Mouse (Mus musculus) adrenal gland, adult 18-20 months (tissue): ENCODE results near the gene Khsrp. TPM values are rescaled to one million over a fixed set of nuclear protein-coding genes. Genes with fewer than 3 reads are reported as not detected.
"Not testable (repeated sequence)": the region's sequence is repeated elsewhere in the genome, so short reads cannot be mapped to it uniquely, and the experiment has no call there.

Experiments
- DNase-seq, 2 experiments: peaks; one replicate each; pipeline ENCODE4 v3.0.0; 2021 to 2022; ENCODE audit warnings: low spot score in 2 of 2
- long read RNA-seq, 2 experiments: library from polyadenylated mRNA; stranded (forward); transcript quantifications; one replicate each; pipeline ENCODE4 v2.0.0; 2021
- total RNA-seq, 2 experiments: library from RNA; stranded (reverse); gene quantifications; 1 replicate in 1 of 2; 2 replicates in 1 of 2; pipeline ENCODE4 v1.2.3; 2021

The Khsrp gene
- total RNA-seq: 10 to 100 TPM; 84.2 to 92.7 TPM
- long read RNA-seq, experiment 1, transcript Khsrp-201 (18 exons, 3,978 nt): major isoform, 23 of 36 reads
- long read RNA-seq, experiment 1, partial matches to known transcripts: 7 of 36 reads
- long read RNA-seq, experiment 1, other reads (novel, unspliced or antisense): 6 of 36 reads
- long read RNA-seq, experiment 2, transcript Khsrp-201 (18 exons, 3,978 nt): major isoform, 6 of 21 reads
- long read RNA-seq, experiment 2, partial matches to known transcripts: 3 of 21 reads
- long read RNA-seq, experiment 2, other reads (novel, unspliced or antisense): 11 of 21 reads

- DNase-seq: peak in 1 of 2 experiments; percentile 60
Observed at GRCm38 (mm10) chr17:57030931-57031660, at the start of gene Khsrp. Khsrp (minus strand) TSS chr17:57031522.

GRCm38 (mm10) chr17:57079919-57080318, 48.6 kb upstream of the Khsrp start:
- DNase-seq: no peak

GRCm38 (mm10) chr17:57078336-57078735, 47.0 kb upstream of the Khsrp start, which contains the start of gene Dennd1c:
Dennd1c (minus strand) TSS chr17:57078514.
- no peak for DNase-seq

GRCm38 (mm10) chr17:57076916-57077315, 45.6 kb upstream of the Khsrp start:
- DNase-seq: no peak

- no peak for DNase-seq
Observed at GRCm38 (mm10) chr17:57070699-57071098, 39.4 kb upstream of the Khsrp start.

GRCm38 (mm10) chr17:57070272-57070671, 39.0 kb upstream of the Khsrp start:
- no peak for DNase-seq

GRCm38 (mm10) chr17:57066908-57067307, 35.6 kb upstream of the Khsrp start:
- no peak for DNase-seq

GRCm38 (mm10) chr17:57063031-57063430, 31.7 kb upstream of the Khsrp start:
- DNase-seq: no peak

- DNase-seq: peak in 1 of 2 experiments; percentile 9
Observed at GRCm38 (mm10) chr17:57062548-57062947, 31.2 kb upstream of the Khsrp start.

GRCm38 (mm10) chr17:57062011-57062521, 30.7 kb upstream of the Khsrp start:
- DNase-seq: peak in 1 of 2 experiments; percentile 33

- peak in 1 of 2 experiments; percentile 32 for DNase-seq
Observed at GRCm38 (mm10) chr17:57061069-57061468, 29.7 kb upstream of the Khsrp start.

GRCm38 (mm10) chr17:57060231-57060801, 29.0 kb upstream of the Khsrp start:
- DNase-seq: peak; percentile 89 to 91

GRCm38 (mm10) chr17:57059486-57059977, 28.2 kb upstream of the Khsrp start, which contains the start of gene Slc25a23:
Slc25a23 (minus strand) TSS chr17:57059863.
- peak; percentile 50 to 58 for DNase-seq

GRCm38 (mm10) chr17:57058891-57059485, 27.7 kb upstream of the Khsrp start, which contains the start of gene Crb3:
Crb3 (plus strand) TSS chr17:57059105.
- DNase-seq: peak; percentile 5 to 31

GRCm38 (mm10) chr17:57056246-57056645, 24.9 kb upstream of the Khsrp start:
- DNase-seq: no peak

- DNase-seq: not testable (repeated sequence)
Observed at GRCm38 (mm10) chr17:57051679-57052078, 20.4 kb upstream of the Khsrp start.

GRCm38 (mm10) chr17:57048816-57049215, 17.5 kb upstream of the Khsrp start:
- no peak for DNase-seq

- no peak for DNase-seq
Observed at GRCm38 (mm10) chr17:57047406-57047805, 16.1 kb upstream of the Khsrp start.

GRCm38 (mm10) chr17:57041554-57041953, 10.2 kb upstream of the Khsrp start, which contains the start of gene Slc25a41:
Slc25a41 (minus strand) TSS chr17:57041654.
- no peak for DNase-seq

- DNase-seq: no peak
Observed at GRCm38 (mm10) chr17:57038978-57039377, 7.7 kb upstream of the Khsrp start.

GRCm38 (mm10) chr17:57032854-57033253, 1.5 kb upstream of the Khsrp start:
- no peak for DNase-seq
